Mouse (Mus musculus) spleen, postnatal 14 days (tissue): ENCODE results near the gene Sesn3.
"Not testable (repeated sequence)": the region's sequence is repeated elsewhere in the genome, so short reads cannot be mapped to it uniquely, and the experiment has no call there.

ENCODE experiments used
- DNase-seq, 2 experiments: peaks; one replicate each; pipeline ENCODE4 v3.0.0; 2021 to 2022; ENCODE audit warnings: low spot score in 2 of 2

Gene Sesn3

GRCm38 (mm10) chr9:14277365-14277991, 2.6 kb downstream of the Sesn3 start:
- no peak for DNase-seq

- no peak for DNase-seq
Measured at GRCm38 (mm10) chr9:14280696-14281095, 5.8 kb downstream of the Sesn3 start.

GRCm38 (mm10) chr9:14285036-14285435, 10.2 kb downstream of the Sesn3 start:
- no peak for DNase-seq

- no peak for DNase-seq
Measured at GRCm38 (mm10) chr9:14287234-14287633, 12.4 kb downstream of the Sesn3 start.

- no peak for DNase-seq
Measured at GRCm38 (mm10) chr9:14288500-14288899, 13.6 kb downstream of the Sesn3 start.

GRCm38 (mm10) chr9:14293866-14294265, 19.0 kb downstream of the Sesn3 start:
- no peak for DNase-seq

- DNase-seq: no peak
Measured at GRCm38 (mm10) chr9:14295680-14296440, 21.0 kb downstream of the Sesn3 start.

- no peak for DNase-seq
Measured at GRCm38 (mm10) chr9:14297204-14297603, 22.3 kb downstream of the Sesn3 start.

GRCm38 (mm10) chr9:14299819-14300218, 25.0 kb downstream of the Sesn3 start:
- DNase-seq: no peak

- DNase-seq: no peak
Measured at GRCm38 (mm10) chr9:14300795-14301194, 25.9 kb downstream of the Sesn3 start.

GRCm38 (mm10) chr9:14304262-14304968, 29.5 kb downstream of the Sesn3 start:
- DNase-seq: no peak

GRCm38 (mm10) chr9:14307341-14307740, 32.5 kb downstream of the Sesn3 start:
- no peak for DNase-seq

GRCm38 (mm10) chr9:14313968-14314367, 39.1 kb downstream of the Sesn3 start:
- no peak for DNase-seq

- no peak for DNase-seq
Measured at GRCm38 (mm10) chr9:14314477-14314876, 39.6 kb downstream of the Sesn3 start.

- no peak for DNase-seq
Measured at GRCm38 (mm10) chr9:14316618-14317017, 41.8 kb downstream of the Sesn3 start.

- no peak for DNase-seq
Measured at GRCm38 (mm10) chr9:14335829-14336228, 61.0 kb downstream of the Sesn3 start.

- no peak for DNase-seq
Measured at GRCm38 (mm10) chr9:14336901-14337300, 62.0 kb downstream of the Sesn3 start.

GRCm38 (mm10) chr9:14338701-14339100, 63.8 kb downstream of the Sesn3 start:
- no peak for DNase-seq

GRCm38 (mm10) chr9:14342041-14342668, 67.3 kb downstream of the Sesn3 start:
- DNase-seq: peak; percentile 45 to 63

- not testable (repeated sequence) for DNase-seq
Measured at GRCm38 (mm10) chr9:14345866-14346265, 71.0 kb downstream of the Sesn3 start.

- peak in 1 of 2 experiments; percentile 37 for DNase-seq
Measured at GRCm38 (mm10) chr9:14348416-14348815, 73.5 kb downstream of the Sesn3 start.

- no peak for DNase-seq
Measured at GRCm38 (mm10) chr9:14349380-14349779, 74.5 kb downstream of the Sesn3 start.
